Mouse (Mus musculus): ENCODE measurements around the gene Zbtb34. TPM values are rescaled to one million over a fixed set of nuclear protein-coding genes. Genes with fewer than 3 reads are reported as not detected.

Zbtb34 gene
- total and polyA plus RNA-seq, 2 experiments from 2014 or later: 2.1 to 8.9 TPM

- Histone ChIP-seq H3K27me3 (ENCODE audit: control insufficient read depth, insufficient read depth, low read length) (no peaks in the 10 kb centered on the region), H3K36me3 (replicated peaks; ENCODE audit: control insufficient read depth, insufficient read depth, low read length) (peaks cover 19% of the 10 kb centered on the region), H3K27ac (ENCODE audit: low read depth) (no peak overlapping the region), H3K4me1 (ENCODE audit: control insufficient read depth, insufficient read depth) (peaks cover 11% of the 10 kb centered on the region), H3K4me3 (ENCODE audit: low read depth, low read length) (no peak overlapping the region), H3K4me2 (ENCODE audit: low read depth, low read length) (no peak overlapping the region), H3K9ac (replicated peaks; ENCODE audit: low read depth, low read length) (no peak overlapping the region), H3K9me3 (replicated peaks; ENCODE audit: control insufficient read depth, low read length) (no peaks in the 10 kb centered on the region)
- ATAC-seq (ENCODE audit: insufficient read depth, low read depth) (no peak), DNase-seq (ENCODE audit: low spot score) (no peak)
- WGBS: 88% methylated on average over 5 of the region's 5 CpGs
- TF ChIP-seq EP300 (IDR thresholded peaks at IDR 0.05; ENCODE audit: low read depth) (no peak), CTCF (IDR thresholded peaks at IDR 0.05; ENCODE audit: low read depth) (no peak)
Measured at GRCm38 (mm10) chr2:33445741-33446140, 14.6 kb upstream of the Zbtb34 start.

- no peak for DNase-seq (ENCODE audit: low spot score)
- H3K27me3 ChIP-seq (ENCODE audit: control insufficient read depth, insufficient read depth, low read length): no peaks in the 10 kb centered on the region
- H3K4me1 ChIP-seq (ENCODE audit: control insufficient read depth, insufficient read depth): peaks cover 11% of the 10 kb centered on the region
- H3K27ac ChIP-seq (ENCODE audit: low read depth): peak overlapping the region; percentile 54
- TF ChIP-seq CTCF (IDR thresholded peaks at IDR 0.05; ENCODE audit: low read depth) (no peak), EP300 (IDR thresholded peaks at IDR 0.05; ENCODE audit: low read depth) (no peak)
- no peak overlapping the region for H3K4me2 ChIP-seq (ENCODE audit: low read depth, low read length)
- H3K4me3 ChIP-seq (ENCODE audit: low read depth, low read length): no peak overlapping the region
- H3K9me3 ChIP-seq (replicated peaks; ENCODE audit: control insufficient read depth, low read length): no peaks in the 10 kb centered on the region
- ATAC-seq (ENCODE audit: insufficient read depth, low read depth): no peak
- H3K9ac ChIP-seq (replicated peaks; ENCODE audit: low read depth, low read length): no peak overlapping the region
- peaks cover 11% of the 10 kb centered on the region for H3K36me3 ChIP-seq (replicated peaks; ENCODE audit: control insufficient read depth, insufficient read depth, low read length)
Measured at GRCm38 (mm10) chr2:33444862-33445261, 13.7 kb upstream of the Zbtb34 start.

GRCm38 (mm10) chr2:33444358-33444757, 13.2 kb upstream of the Zbtb34 start:
- no peaks in the 10 kb centered on the region for H3K9me3 ChIP-seq (replicated peaks; ENCODE audit: control insufficient read depth, low read length)
- peaks cover 11% of the 10 kb centered on the region for H3K4me1 ChIP-seq (ENCODE audit: control insufficient read depth, insufficient read depth)
- no peak overlapping the region for H3K9ac ChIP-seq (replicated peaks; ENCODE audit: low read depth, low read length)
- peaks cover 6% of the 10 kb centered on the region for H3K36me3 ChIP-seq (replicated peaks; ENCODE audit: control insufficient read depth, insufficient read depth, low read length)
- H3K27me3 ChIP-seq (ENCODE audit: control insufficient read depth, insufficient read depth, low read length): no peaks in the 10 kb centered on the region
- DNase-seq (ENCODE audit: low spot score) (peak; percentile 94), ATAC-seq (ENCODE audit: insufficient read depth, low read depth) (peak; percentile 84)
- H3K27ac ChIP-seq (ENCODE audit: low read depth): peak overlapping the region; percentile 54; the same call in 1 of the 2 replicates
- no peak overlapping the region for H3K4me3 ChIP-seq (ENCODE audit: low read depth, low read length)
- peak; percentile 35 for TF ChIP-seq CTCF (IDR thresholded peaks at IDR 0.05; ENCODE audit: low read depth)
- TF ChIP-seq EP300 (IDR thresholded peaks at IDR 0.05; ENCODE audit: low read depth): 0 out of 2 replicates have a peak, but pooled peaks have one; percentile 57
- 5% methylated on average over 5 of the region's 5 CpGs for WGBS
- H3K4me2 ChIP-seq (ENCODE audit: low read depth, low read length): no peak overlapping the region

- ATAC-seq (ENCODE audit: insufficient read depth, low read depth) (no peak), DNase-seq (ENCODE audit: low spot score) (peak; percentile 24)
- TF ChIP-seq CTCF (IDR thresholded peaks at IDR 0.05; ENCODE audit: low read depth) (no peak), EP300 (IDR thresholded peaks at IDR 0.05; ENCODE audit: low read depth) (no peak)
- no peak overlapping the region for H3K9ac ChIP-seq (replicated peaks; ENCODE audit: low read depth, low read length)
- no peak overlapping the region for H3K4me2 ChIP-seq (ENCODE audit: low read depth, low read length)
- no peak overlapping the region for H3K27ac ChIP-seq (ENCODE audit: low read depth)
- H3K27me3 ChIP-seq (ENCODE audit: control insufficient read depth, insufficient read depth, low read length): no peaks in the 10 kb centered on the region
- H3K4me3 ChIP-seq (ENCODE audit: low read depth, low read length): no peak overlapping the region
- whole genome bisulfite sequencing: 38% methylated on average over 4 of the region's 4 CpGs
- no peaks in the 10 kb centered on the region for H3K36me3 ChIP-seq (replicated peaks; ENCODE audit: control insufficient read depth, insufficient read depth, low read length)
- H3K9me3 ChIP-seq (replicated peaks; ENCODE audit: control insufficient read depth, low read length): no peaks in the 10 kb centered on the region
- peaks cover 11% of the 10 kb centered on the region for H3K4me1 ChIP-seq (ENCODE audit: control insufficient read depth, insufficient read depth)
Measured at GRCm38 (mm10) chr2:33442701-33443100, 11.6 kb upstream of the Zbtb34 start.

GRCm38 (mm10) chr2:33440893-33441292, 9.8 kb upstream of the Zbtb34 start:
- Histone ChIP-seq H3K4me2 (ENCODE audit: low read depth, low read length) (no peak overlapping the region), H3K27me3 (ENCODE audit: control insufficient read depth, insufficient read depth, low read length) (no peaks in the 10 kb centered on the region), H3K4me3 (ENCODE audit: low read depth, low read length) (no peak overlapping the region), H3K9ac (replicated peaks; ENCODE audit: low read depth, low read length) (no peak overlapping the region), H3K4me1 (ENCODE audit: control insufficient read depth, insufficient read depth) (peaks cover 11% of the 10 kb centered on the region), H3K9me3 (replicated peaks; ENCODE audit: control insufficient read depth, low read length) (no peaks in the 10 kb centered on the region), H3K27ac (ENCODE audit: low read depth) (no peak overlapping the region), H3K36me3 (replicated peaks; ENCODE audit: control insufficient read depth, insufficient read depth, low read length) (no peaks in the 10 kb centered on the region)
- TF ChIP-seq EP300 (IDR thresholded peaks at IDR 0.05; ENCODE audit: low read depth) (no peak), CTCF (IDR thresholded peaks at IDR 0.05; ENCODE audit: low read depth) (no peak)
- DNase-seq (ENCODE audit: low spot score) (no peak), ATAC-seq (ENCODE audit: insufficient read depth, low read depth) (no peak)
- WGBS: 36% methylated on average over 4 of the region's 4 CpGs

- H3K27ac ChIP-seq (ENCODE audit: low read depth): no peak overlapping the region
- 38% methylated on average over 9 of the region's 9 CpGs for WGBS
- H3K4me1 ChIP-seq (ENCODE audit: control insufficient read depth, insufficient read depth): peaks cover 11% of the 10 kb centered on the region
- H3K9ac ChIP-seq (replicated peaks; ENCODE audit: low read depth, low read length): no peak overlapping the region
- H3K27me3 ChIP-seq (ENCODE audit: control insufficient read depth, insufficient read depth, low read length): no peaks in the 10 kb centered on the region
- H3K36me3 ChIP-seq (replicated peaks; ENCODE audit: control insufficient read depth, insufficient read depth, low read length): no peaks in the 10 kb centered on the region
- no peak overlapping the region for H3K4me2 ChIP-seq (ENCODE audit: low read depth, low read length)
- DNase-seq (ENCODE audit: low spot score) (no peak), ATAC-seq (ENCODE audit: insufficient read depth, low read depth) (no peak)
- H3K9me3 ChIP-seq (replicated peaks; ENCODE audit: control insufficient read depth, low read length): no peaks in the 10 kb centered on the region
- no peak overlapping the region for H3K4me3 ChIP-seq (ENCODE audit: low read depth, low read length)
- TF ChIP-seq CTCF (IDR thresholded peaks at IDR 0.05; ENCODE audit: low read depth): no peak
- no peak for TF ChIP-seq EP300 (IDR thresholded peaks at IDR 0.05; ENCODE audit: low read depth)
Measured at GRCm38 (mm10) chr2:33439980-33440670, 9.0 kb upstream of the Zbtb34 start.
